Mouse (Mus musculus) small intestine, adult 2 months (tissue): ENCODE results near the gene Nr3c2. TPM values are rescaled to one million over a fixed set of nuclear protein-coding genes. Genes with fewer than 3 reads are reported as not detected.

ENCODE experiments used
- H3K27ac ChIP-seq: fragments of 200-500 bp; 2 replicates; pipeline ENCODE4 v1.5.1; 2012; ENCODE audit warnings: low read depth, low read length, control low read depth, inconsistent platforms; ENCODE audit not compliant: insufficient read depth
- H3K27me3 ChIP-seq: fragments of 200-500 bp; 2 replicates; pipeline ENCODE4 v1.6.1; 2012; ENCODE audit warnings: mild to moderate bottlenecking, moderate library complexity, low read length, inconsistent platforms; ENCODE audit not compliant: control insufficient read depth, insufficient read depth
- H3K36me3 ChIP-seq: fragments of 200-500 bp; 2 replicates; pipeline ENCODE4 v1.6.1; 2012; ENCODE audit warnings: mild to moderate bottlenecking, low read length, control low read depth, inconsistent platforms; ENCODE audit not compliant: control insufficient read depth, insufficient read depth
- H3K4me1 ChIP-seq: fragments of 200-500 bp; 2 replicates; pipeline ENCODE4 v1.6.1; 2012; ENCODE audit warnings: low read length, inconsistent platforms, mixed read lengths; ENCODE audit not compliant: control insufficient read depth, insufficient read depth, insufficient read length
- H3K4me3 ChIP-seq: fragments of 200-500 bp; 2 replicates; pipeline ENCODE4 v1.5.1; 2012; ENCODE audit warnings: low read depth, mild to moderate bottlenecking, control low read depth, inconsistent platforms, low read length, moderate library complexity
- CTCF ChIP-seq: fragments of 200-500 bp; IDR thresholded peaks from 2 replicates; pipeline ENCODE4 v1.5.1; 2012; ENCODE audit warnings: low read depth, mild to moderate bottlenecking, control low read depth, inconsistent platforms, low read length, moderate library complexity, mixed read lengths; ENCODE audit not compliant: insufficient replicate concordance, insufficient read length; ENCODE audit errors: extremely low read depth
- POLR2A ChIP-seq: fragments of 200-500 bp; IDR thresholded peaks from 2 replicates; pipeline ENCODE4 v1.6.1; 2012; ENCODE audit warnings: low read depth, mild to moderate bottlenecking, control low read depth, inconsistent platforms, low read length, moderate library complexity
- WGBS: fragments of 180-500 bp; shearing (Covaris S2); methylation state at CpG from one replicate; pipeline ENCODE4 v1.1.7; 2018; 5-methylcytosine and 5-hydroxymethylcytosine counted together
- polyA plus RNA-seq: library from polyadenylated mRNA; depleted of rRNA; stranded (reverse); fragments of >200 nt; gene quantifications from 2 replicates; pipeline ENCODE4 v1.2.3, GENCODE M21; 2012

Gene Nr3c2
- polyA plus RNA-seq, 1 experiment: 12.0 TPM

GRCm38 (mm10) chr8:77082687-77083086, 183.4 kb downstream of the Nr3c2 start:
- H3K27me3 ChIP-seq: no peaks in the 10 kb centered on the region
- H3K27ac ChIP-seq: no peak overlapping the region
- no peak overlapping the region for H3K4me3 ChIP-seq
- TF ChIP-seq POLR2A: no peak
- no peak for TF ChIP-seq CTCF
- H3K36me3 ChIP-seq: peaks cover 4% of the 10 kb centered on the region; the same call in 1 of the 2 replicates
- H3K4me1 ChIP-seq: peaks cover 5% of the 10 kb centered on the region; the same call in 1 of the 2 replicates
- WGBS: 90% methylated on average over 4 of the region's 4 CpGs

DNA sequence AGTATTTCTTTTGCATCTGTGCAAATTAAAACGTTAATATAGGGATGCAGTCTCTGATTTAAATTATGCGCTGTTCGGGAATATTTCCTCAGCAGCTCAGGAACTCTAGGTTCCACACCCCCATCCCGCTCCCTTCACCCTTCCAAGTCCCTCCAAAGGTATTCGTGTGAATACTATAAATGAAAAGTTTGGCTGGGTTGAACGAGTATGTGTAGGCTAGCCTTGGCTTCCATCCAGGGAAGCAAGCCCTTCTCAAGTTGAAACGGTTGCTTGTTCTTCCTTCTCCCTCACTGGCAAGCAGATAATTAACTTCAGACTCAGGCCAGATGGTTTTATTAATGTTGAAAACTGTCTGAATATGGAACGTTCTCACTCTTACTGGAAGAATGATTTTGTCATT, 186.8 kb downstream of the Nr3c2 start:
- H3K4me3 ChIP-seq: no peak overlapping the region
- no peak overlapping the region for H3K27ac ChIP-seq
- 46% methylated on average over 8 of the region's 8 CpGs for WGBS
- peaks cover 4% of the 10 kb centered on the region; the same call in 1 of the 2 replicates for H3K36me3 ChIP-seq
- TF ChIP-seq POLR2A: no peak
- TF ChIP-seq CTCF: no peak
- H3K27me3 ChIP-seq: no peaks in the 10 kb centered on the region
- no peaks in the 10 kb centered on the region; the same call in 1 of the 2 replicates for H3K4me1 ChIP-seq

DNA sequence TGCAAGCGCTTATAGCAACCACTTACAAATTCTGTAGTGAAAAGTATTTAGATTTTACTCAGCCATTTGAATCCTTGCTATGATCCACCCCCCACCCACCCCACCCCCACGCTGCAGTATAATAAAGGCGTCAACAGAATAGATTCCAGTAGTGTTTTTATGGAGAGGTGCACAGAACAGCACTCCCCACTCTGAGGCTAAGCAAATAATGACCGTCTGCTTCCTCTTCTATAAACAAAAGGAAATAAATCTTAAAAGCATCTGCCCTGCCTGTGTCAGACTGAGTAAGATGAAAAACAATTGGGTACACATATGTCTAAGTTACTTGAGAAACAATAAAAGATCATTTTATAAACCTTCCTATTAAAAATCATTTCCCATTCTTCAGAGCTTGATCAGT, 197.5 kb downstream of the Nr3c2 start:
- H3K27ac ChIP-seq: no peak overlapping the region
- no peaks in the 10 kb centered on the region for H3K36me3 ChIP-seq
- WGBS: 21% methylated on average over 4 of the region's 4 CpGs
- no peaks in the 10 kb centered on the region for H3K27me3 ChIP-seq
- TF ChIP-seq POLR2A: no peak
- no peak for TF ChIP-seq CTCF
- no peak overlapping the region for H3K4me3 ChIP-seq
- H3K4me1 ChIP-seq: peaks cover 9% of the 10 kb centered on the region

DNA sequence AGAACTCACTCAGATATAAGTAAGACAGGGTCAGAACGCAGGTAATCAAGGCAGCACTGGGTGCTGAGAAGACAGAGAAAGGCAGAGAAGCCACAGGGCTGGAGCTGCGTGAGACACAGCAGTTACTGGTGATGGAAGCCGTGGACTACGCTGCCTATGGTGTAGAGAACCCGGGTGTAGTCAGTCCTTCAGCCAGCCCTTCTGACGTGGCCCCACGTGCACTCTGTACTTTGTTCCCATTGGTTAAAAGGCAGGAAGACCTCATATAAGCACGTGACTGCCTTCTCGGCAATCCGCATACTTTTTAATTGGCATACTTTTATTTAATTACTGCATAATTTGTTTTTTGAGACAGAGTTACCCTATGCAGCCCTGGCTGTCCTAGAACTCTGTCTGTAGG, 198.9 kb downstream of the Nr3c2 start:
- H3K36me3 ChIP-seq: no peaks in the 10 kb centered on the region
- no peak for TF ChIP-seq POLR2A
- TF ChIP-seq CTCF: no peak
- H3K4me1 ChIP-seq: peaks cover 9% of the 10 kb centered on the region
- H3K27me3 ChIP-seq: no peaks in the 10 kb centered on the region
- no peak overlapping the region for H3K27ac ChIP-seq
- 66% methylated on average over 10 of the region's 10 CpGs for WGBS
- no peak overlapping the region; the same call in 1 of the 2 replicates for H3K4me3 ChIP-seq

- Histone ChIP-seq H3K4me3 (no peak overlapping the region), H3K27me3 (no peaks in the 10 kb centered on the region)
Observed at GRCm38 (mm10) chr8:77100370-77100769, 201.1 kb downstream of the Nr3c2 start.

DNA sequence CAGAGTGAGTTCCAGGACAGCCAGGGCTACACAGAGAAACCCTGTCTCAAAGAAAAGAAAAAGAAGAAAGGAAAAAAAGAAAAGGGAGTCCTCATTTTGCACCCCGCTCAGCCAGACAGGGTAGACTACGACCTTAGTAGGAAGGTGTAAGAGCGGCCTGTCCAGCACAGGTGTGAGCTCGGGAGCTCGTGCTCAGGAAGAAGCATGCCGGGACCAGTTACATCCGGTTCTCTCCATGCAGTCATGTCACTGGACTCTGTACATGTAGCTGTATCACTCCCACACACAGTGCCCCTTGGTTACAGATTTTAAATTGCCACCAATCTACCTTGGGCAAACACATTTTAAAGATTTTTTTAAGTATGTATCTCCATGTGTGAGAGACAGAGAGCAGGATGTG, 203.6 kb downstream of the Nr3c2 start:
- 84% methylated on average over 7 of the region's 7 CpGs for WGBS
- Histone ChIP-seq H3K27me3 (no peaks in the 10 kb centered on the region), H3K36me3 (no peaks in the 10 kb centered on the region), H3K4me1 (peaks cover 6% of the 10 kb centered on the region), H3K27ac (no peak overlapping the region), H3K4me3 (no peak overlapping the region)
- no peak for TF ChIP-seq POLR2A
- TF ChIP-seq CTCF: no peak

More at GRCm38 (mm10) chr8:77100370-77100769, 201.1 kb downstream of the Nr3c2 start:
- H3K36me3 ChIP-seq: no peaks in the 10 kb centered on the region
- H3K4me1 ChIP-seq: peaks cover 9% of the 10 kb centered on the region
- 37% methylated on average over 2 of the region's 2 CpGs for WGBS
- no peak for TF ChIP-seq CTCF
- TF ChIP-seq POLR2A: no peak
- H3K27ac ChIP-seq: no peak overlapping the region

DNA sequence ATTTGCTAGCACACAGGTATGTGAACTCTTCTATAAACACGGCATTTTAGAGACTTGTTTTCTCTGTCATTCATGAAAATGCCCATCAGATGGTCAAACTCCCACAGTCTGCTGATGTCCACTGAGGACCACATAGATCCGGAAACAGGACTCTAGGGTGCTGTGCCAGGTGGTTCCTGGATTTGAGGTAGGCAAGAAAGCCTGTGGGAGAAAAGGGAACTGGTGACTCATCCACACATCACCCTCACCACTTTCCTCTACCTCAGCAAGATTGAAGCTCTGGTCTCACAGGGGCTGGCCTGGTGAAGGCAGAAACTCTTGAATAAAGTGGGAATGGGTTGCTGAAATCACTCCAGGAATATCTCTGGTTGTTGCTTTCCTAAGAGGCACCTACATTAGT, 213.5 kb downstream of the Nr3c2 start:
- Histone ChIP-seq H3K36me3 (no peaks in the 10 kb centered on the region), H3K27me3 (no peaks in the 10 kb centered on the region), H3K4me3 (no peak overlapping the region), H3K4me1 (peaks cover 10% of the 10 kb centered on the region; the same call in 1 of the 2 replicates), H3K27ac (no peak overlapping the region)
- no peak for TF ChIP-seq POLR2A
- no peak for TF ChIP-seq CTCF
- WGBS: 82% methylated on average over 2 of the region's 2 CpGs
